Mouse (Mus musculus) kidney, adult 2 months (tissue): ENCODE data around the gene Alox8.

ENCODE experiments used
- CTCF ChIP-seq: fragments of 200-500 bp; conservative IDR thresholded peaks from 2 replicates; pipeline ENCODE4 v1.5.1; 2011; ENCODE audit warnings: low read depth, mild to moderate bottlenecking, control low read depth, low read length, moderate library complexity, mixed read lengths; ENCODE audit not compliant: insufficient read depth, insufficient read length
- POLR2A ChIP-seq: fragments of 200-500 bp; IDR thresholded peaks from one replicate; pipeline ENCODE4 v1.6.1; 2011; ENCODE audit warnings: low read depth, low read length, control low read depth

GRCm38 (mm10) chr11:69185031-69185430 is 12.6 kb downstream of the Alox8 start:
- TF ChIP-seq CTCF = no peak
- TF ChIP-seq POLR2A = no peak
